Mouse (Mus musculus) limb, embryonic 11.5 days (tissue): ENCODE measurements around the gene Bhmt2. TPM values are rescaled to one million over a fixed set of nuclear protein-coding genes. Genes with fewer than 3 reads are reported as not detected.

Experiments
- ATAC-seq: fragments of 200-750 bp; cut with Nextera tagmentation; 2 replicates; pipeline ENCODE4 v1.8.0; 2017; ENCODE audit warnings: low read depth; ENCODE audit not compliant: insufficient number of reproducible peaks, low FRiP score, low TSS enrichment
- DNase-seq: peaks from one replicate; pipeline ENCODE4 v3.0.0-alpha.2; 2015; ENCODE audit warnings: low spot score
- H3K27ac ChIP-seq: fragments of 300-500 bp; sonication (generic); replicated peaks from 2 replicates; pipeline ENCODE4 v1.5.1; 2014; ENCODE audit warnings: low read depth, mild to moderate bottlenecking, low read length
- H3K27me3 ChIP-seq: fragments of 300-500 bp; sonication (generic); 2 replicates; pipeline ENCODE4 v1.6.1; 2014; ENCODE audit warnings: mild to moderate bottlenecking, low read length, mixed read lengths; ENCODE audit not compliant: control insufficient read depth, insufficient read depth
- H3K36me3 ChIP-seq: fragments of 300-500 bp; sonication (generic); 2 replicates; pipeline ENCODE4 v1.6.1; 2014; ENCODE audit warnings: mild to moderate bottlenecking, low read length, moderate library complexity, mixed read lengths; ENCODE audit not compliant: control insufficient read depth, insufficient read depth
- H3K4me1 ChIP-seq: fragments of 300-500 bp; sonication (generic); 2 replicates; pipeline ENCODE4 v1.6.1; 2014; ENCODE audit warnings: low read length, mixed read lengths; ENCODE audit not compliant: control insufficient read depth, insufficient read depth
- H3K4me2 ChIP-seq: fragments of 300-500 bp; sonication (generic); 2 replicates; pipeline ENCODE4 v1.6.1; 2014; ENCODE audit warnings: low read depth, mild to moderate bottlenecking, moderate library complexity; ENCODE audit not compliant: severe bottlenecking
- H3K4me3 ChIP-seq: fragments of 300-500 bp; sonication (generic); 2 replicates; pipeline ENCODE4 v1.5.1; 2014; ENCODE audit warnings: low read depth, low read length
- H3K9ac ChIP-seq: fragments of 300-500 bp; sonication (generic); 2 replicates; pipeline ENCODE4 v1.6.1; 2014; ENCODE audit warnings: mild to moderate bottlenecking, low read length
- H3K9me3 ChIP-seq: fragments of 300-500 bp; sonication (generic); 2 replicates; pipeline ENCODE4 v1.6.1; 2016; ENCODE audit warnings: low read length; ENCODE audit not compliant: control insufficient read depth
- WGBS: fragments of 180-500 bp; shearing (Covaris S2); extraction: QIAGEN DNeasy Blood & Tissue Kit; methylation state at CpG from one replicate; pipeline ENCODE4 v1.1.7; 2014; 5-methylcytosine and 5-hydroxymethylcytosine counted together
- polyA plus RNA-seq: library from polyadenylated mRNA; unstranded; fragments of >200 nt; fragmentation: Nextera tagmentation; extraction: Ambion mirVana; gene quantifications from 2 replicates; pipeline ENCODE4 v1.2.1, GENCODE M21; 2014

Gene Bhmt2
- polyA plus RNA-seq, 1 experiment from 2014 or later: not detected

DNA sequence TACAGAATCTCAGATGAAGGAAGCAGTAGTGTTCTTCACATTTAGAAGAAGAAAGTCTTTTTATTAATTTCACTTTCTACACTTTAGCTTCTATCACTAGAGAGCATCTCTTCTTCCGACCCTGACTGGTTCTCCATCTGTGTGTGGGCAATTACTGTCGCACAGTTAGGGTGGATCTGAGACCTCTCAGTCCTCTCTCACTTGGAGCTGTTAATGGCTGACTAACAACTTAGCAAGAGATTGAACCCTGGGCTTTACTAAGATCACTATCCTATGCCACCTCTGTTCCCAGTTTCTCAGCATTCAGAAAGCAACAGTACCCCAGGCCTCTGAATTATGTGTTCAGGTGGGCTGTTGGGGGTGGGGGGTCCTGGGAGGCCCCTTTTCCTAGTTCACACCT lies 806 bp downstream of the Bhmt2 start:
- Histone ChIP-seq H3K4me2 (no peak overlapping the region), H3K27me3 (peaks cover 11% of the 10 kb centered on the region), H3K27ac (no peak overlapping the region), H3K4me3 (no peak overlapping the region), H3K4me1 (no peaks in the 10 kb centered on the region), H3K9ac (no peak overlapping the region), H3K9me3 (no peaks in the 10 kb centered on the region), H3K36me3 (no peaks in the 10 kb centered on the region)
- DNase-seq (no peak), ATAC-seq (no peak)
- 48% methylated on average over 2 of the region's 2 CpGs for WGBS

DNA sequence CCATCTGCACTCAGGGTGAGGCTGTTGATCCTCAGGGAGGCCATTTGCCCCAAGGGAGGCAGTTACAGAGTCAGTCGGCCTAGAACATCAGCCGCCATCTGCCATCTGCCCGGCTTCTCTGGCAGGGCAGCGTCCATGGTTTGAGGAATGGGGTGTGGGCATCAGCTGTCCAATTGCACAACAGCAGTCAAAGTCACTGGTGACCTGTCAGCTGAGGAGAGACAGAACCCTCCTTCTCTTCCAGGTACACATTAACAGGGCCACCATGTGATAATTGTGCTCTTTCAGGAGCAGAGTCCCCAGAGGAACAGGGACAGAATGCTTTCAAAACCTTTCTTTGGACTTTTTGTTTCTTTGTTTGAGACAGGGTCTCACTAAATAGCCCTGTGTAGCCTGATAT lies 1.7 kb downstream of the Bhmt2 start:
- H3K9me3 ChIP-seq: no peaks in the 10 kb centered on the region
- no peaks in the 10 kb centered on the region for H3K4me1 ChIP-seq
- no peak for DNase-seq
- WGBS: 83% methylated on average over 4 of the region's 4 CpGs
- H3K4me2 ChIP-seq: no peak overlapping the region
- no peaks in the 10 kb centered on the region for H3K36me3 ChIP-seq
- peaks cover 11% of the 10 kb centered on the region for H3K27me3 ChIP-seq
- no peak overlapping the region for H3K4me3 ChIP-seq
- ATAC-seq: no peak
- H3K27ac ChIP-seq: no peak overlapping the region
- H3K9ac ChIP-seq: no peak overlapping the region

DNA sequence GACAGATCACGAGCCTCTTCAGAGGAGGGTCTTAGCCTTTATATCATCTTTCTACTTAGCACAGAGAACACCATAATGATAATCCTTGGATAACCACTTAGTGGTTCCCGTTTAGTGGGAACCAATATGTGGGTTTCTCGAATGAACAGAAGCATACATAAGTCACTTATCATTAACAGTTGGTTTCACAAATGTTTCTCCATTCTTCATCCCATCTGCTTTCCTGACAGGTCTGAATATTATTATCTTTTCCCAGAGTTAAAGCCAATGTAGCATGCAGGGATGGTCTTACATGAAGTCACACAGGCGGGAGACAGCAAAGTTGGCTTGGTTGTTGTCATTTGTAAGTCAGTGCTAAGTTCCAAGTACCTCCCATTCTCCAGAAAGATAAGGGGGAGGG lies 6.5 kb downstream of the Bhmt2 start:
- no peak for DNase-seq
- H3K9me3 ChIP-seq: no peaks in the 10 kb centered on the region
- ATAC-seq: no peak
- H3K36me3 ChIP-seq: no peaks in the 10 kb centered on the region
- H3K4me2 ChIP-seq: no peak overlapping the region
- H3K4me3 ChIP-seq: no peak overlapping the region
- no peak overlapping the region for H3K9ac ChIP-seq
- H3K4me1 ChIP-seq: no peaks in the 10 kb centered on the region
- no peak overlapping the region for H3K27ac ChIP-seq
- H3K27me3 ChIP-seq: no peaks in the 10 kb centered on the region
- 89% methylated on average over 4 of the region's 4 CpGs for WGBS

DNA sequence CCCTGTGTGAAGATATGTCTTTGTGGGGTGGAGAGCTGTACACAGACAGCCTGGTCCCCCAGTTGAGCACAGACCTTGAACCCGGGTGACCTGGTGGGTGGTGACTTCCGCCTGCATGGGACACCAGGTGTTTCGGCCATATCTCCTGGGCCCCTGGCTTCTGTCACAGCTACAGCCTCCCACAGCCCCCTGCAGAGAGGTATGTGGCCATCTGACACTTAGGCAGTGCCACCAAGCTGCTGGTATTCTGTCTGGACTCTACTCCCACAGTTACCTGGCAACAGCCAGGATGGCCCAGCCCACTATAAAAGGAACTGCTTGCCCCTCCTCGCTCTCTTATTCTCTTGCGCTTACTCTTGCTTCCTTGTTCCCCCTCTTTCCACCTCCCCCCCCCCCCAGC lies 16.2 kb downstream of the Bhmt2 start:
- no peak overlapping the region for H3K9ac ChIP-seq
- no peak for ATAC-seq
- H3K4me3 ChIP-seq: no peak overlapping the region
- H3K36me3 ChIP-seq: no peaks in the 10 kb centered on the region
- no peak overlapping the region for H3K4me2 ChIP-seq
- H3K9me3 ChIP-seq: no peaks in the 10 kb centered on the region
- no peaks in the 10 kb centered on the region for H3K4me1 ChIP-seq
- no peak overlapping the region for H3K27ac ChIP-seq
- WGBS: 78% methylated on average over 5 of the region's 5 CpGs
- no peak for DNase-seq
- no peaks in the 10 kb centered on the region for H3K27me3 ChIP-seq

DNA sequence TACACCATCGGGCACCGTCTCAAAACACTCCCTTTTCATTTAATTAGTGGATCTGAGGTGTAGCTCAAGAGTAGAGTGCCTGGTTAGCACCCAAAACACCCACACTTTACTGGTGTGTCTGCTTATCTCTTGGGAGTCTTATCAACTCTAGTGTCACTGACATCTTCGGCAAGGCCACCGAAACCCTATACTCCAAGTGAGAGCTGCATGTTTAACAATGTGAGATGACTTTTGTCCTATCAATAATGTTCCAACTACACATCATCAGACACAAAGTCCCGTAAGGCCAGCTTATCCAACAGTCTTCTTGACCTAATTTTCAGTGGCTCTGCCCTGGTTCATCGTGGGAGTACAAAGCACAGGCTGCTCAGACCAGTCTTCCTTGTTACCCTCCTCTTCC lies 20.7 kb downstream of the Bhmt2 start:
- Histone ChIP-seq H3K9ac (no peak overlapping the region), H3K27me3 (no peaks in the 10 kb centered on the region), H3K4me2 (no peak overlapping the region), H3K36me3 (no peaks in the 10 kb centered on the region), H3K4me3 (no peak overlapping the region), H3K4me1 (no peaks in the 10 kb centered on the region), H3K27ac (no peak overlapping the region), H3K9me3 (no peaks in the 10 kb centered on the region)
- WGBS: 93% methylated on average over 6 of the region's 6 CpGs
- ATAC-seq (no peak), DNase-seq (no peak)

DNA sequence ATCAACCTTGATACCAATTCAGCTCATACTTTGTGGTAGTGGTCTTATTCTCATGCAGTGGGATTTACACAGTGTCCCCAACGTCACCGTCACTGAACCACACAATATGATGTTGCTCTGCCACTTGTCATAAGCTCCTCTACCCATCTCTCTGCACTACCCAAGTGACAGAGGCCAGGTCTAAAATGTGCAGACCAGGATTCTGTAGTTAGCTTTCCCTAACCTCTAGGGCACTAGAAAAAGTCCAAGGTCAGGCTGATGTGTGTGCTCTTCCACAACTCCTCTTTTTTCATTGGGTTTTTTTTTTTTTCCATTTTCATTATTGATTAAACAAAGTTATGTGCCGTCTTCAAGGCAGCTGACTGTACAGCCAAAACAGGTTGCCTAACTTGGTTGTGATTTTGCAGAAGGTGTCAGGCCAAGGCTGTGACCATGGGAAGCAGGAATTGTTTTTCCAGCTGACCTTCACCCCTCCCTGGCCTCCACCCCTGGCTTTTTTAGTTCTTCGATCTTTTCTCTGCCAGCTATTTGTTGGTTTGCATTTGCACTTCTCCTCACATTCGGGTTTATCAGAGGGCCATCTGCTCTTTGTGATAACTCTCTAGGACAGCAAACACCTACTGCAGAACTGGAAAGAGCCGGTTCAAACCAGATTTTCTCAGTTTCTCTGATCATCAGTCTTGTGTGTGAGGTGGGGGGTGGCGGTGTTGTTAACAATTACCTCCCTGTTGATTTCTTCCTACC lies 25.5 kb downstream of the Bhmt2 start:
- no peak overlapping the region for H3K27ac ChIP-seq
- H3K27me3 ChIP-seq: no peaks in the 10 kb centered on the region
- H3K36me3 ChIP-seq: no peaks in the 10 kb centered on the region
- WGBS: 82% methylated on average over 7 of the region's 7 CpGs
- H3K4me3 ChIP-seq: no peak overlapping the region
- no peak for DNase-seq
- ATAC-seq: no peak
- H3K4me1 ChIP-seq: no peaks in the 10 kb centered on the region
- H3K4me2 ChIP-seq: no peak overlapping the region
- H3K9ac ChIP-seq: no peak overlapping the region
- H3K9me3 ChIP-seq: no peaks in the 10 kb centered on the region

DNA sequence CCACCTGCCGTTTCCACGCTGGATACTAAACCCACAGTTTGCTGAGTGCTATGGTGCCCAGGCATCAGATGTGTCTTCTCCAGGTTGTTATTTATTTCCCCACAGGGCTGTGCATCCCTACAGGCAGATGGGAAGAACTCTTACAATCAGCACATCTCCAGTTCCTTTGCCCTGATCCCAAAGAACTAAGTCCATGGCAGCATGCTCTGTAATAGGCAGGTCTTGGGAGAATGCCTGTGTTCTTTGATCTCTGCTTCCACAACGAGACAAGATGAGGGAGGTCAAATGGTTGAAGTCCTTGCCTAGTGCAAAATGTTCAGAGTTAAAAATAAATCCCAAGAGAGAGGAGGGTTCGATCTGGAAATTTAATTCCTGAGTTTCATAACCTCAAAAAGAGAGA lies 34.5 kb downstream of the Bhmt2 start:
- H3K4me3 ChIP-seq: no peak overlapping the region
- H3K9ac ChIP-seq: no peak overlapping the region
- no peak overlapping the region for H3K4me2 ChIP-seq
- DNase-seq (no peak), ATAC-seq (no peak)
- no peaks in the 10 kb centered on the region for H3K36me3 ChIP-seq
- no peak overlapping the region for H3K27ac ChIP-seq
- 58% methylated on average over 4 of the region's 4 CpGs for WGBS
- H3K27me3 ChIP-seq: no peaks in the 10 kb centered on the region
- H3K4me1 ChIP-seq: no peaks in the 10 kb centered on the region
- no peaks in the 10 kb centered on the region for H3K9me3 ChIP-seq

DNA sequence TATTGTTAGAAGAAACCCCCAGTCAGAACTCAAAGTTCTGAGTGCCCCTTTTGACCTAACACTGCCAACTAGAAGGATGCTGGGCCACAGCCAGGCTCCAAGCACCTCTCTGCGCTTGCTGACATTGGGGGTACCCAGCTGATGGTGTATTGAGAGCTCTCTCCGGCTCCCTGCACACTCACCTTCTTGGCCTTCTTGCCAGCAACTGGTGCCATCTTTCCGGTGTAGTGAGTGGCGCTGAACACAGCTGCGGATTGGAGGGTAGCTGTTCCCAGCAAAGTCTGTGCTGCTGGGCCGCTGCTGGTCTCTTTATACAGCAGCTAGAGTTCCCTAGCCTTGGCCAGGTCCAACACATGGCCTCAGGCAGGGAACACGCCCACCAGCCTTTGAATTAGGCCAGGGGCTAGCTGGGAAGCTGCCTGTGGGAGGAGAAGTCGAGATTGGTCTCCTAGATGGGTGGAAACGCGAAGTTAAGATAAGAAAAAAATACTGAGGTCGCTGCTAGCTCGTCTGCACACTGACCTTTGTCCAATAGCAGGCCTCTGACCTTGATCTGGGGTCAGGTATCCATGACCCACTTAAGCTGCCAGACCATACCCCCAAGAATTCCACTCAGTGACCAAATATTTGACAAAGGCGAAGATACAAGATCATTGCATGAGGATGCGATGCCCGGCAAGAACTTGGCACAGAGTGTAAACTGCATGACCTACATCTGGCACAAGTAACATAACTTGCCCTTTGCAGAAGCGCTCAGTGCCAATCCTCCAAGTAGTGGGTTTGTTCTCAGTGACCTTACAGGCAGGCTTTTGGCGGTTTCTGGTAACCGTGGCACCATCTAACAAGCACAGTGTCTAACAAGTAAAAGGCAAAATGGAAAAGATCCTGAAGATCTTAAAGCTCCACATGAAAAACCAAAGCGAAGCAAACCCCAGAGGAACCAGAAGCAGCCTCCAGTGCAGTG lies 36.5 kb downstream of the Bhmt2 start, which contains the start of gene Bhmt:
TSS of gene Bhmt (minus strand) at position 680 of the 964 bp plus-strand sequence.
- no peak within 1 kb of the TSS for H3K9ac ChIP-seq
- no peaks in the 10 kb centered on the region for H3K4me1 ChIP-seq
- no peaks in the 10 kb centered on the region for H3K9me3 ChIP-seq
- no peak within 1 kb of the TSS for H3K27ac ChIP-seq
- no peak for ATAC-seq
- H3K4me2 ChIP-seq: no peak within 1 kb of the TSS
- no peaks in the 10 kb centered on the region for H3K36me3 ChIP-seq
- 68% methylated on average over 19 of the region's 19 CpGs for WGBS
- no peak for DNase-seq
- H3K4me3 ChIP-seq: no peak within 1 kb of the TSS
- H3K27me3 ChIP-seq: no peaks in the 10 kb centered on the region
